Mouse (Mus musculus) midbrain, embryonic 15.5 days (tissue): ENCODE results near the gene Dcaf17. TPM values are rescaled to one million over a fixed set of nuclear protein-coding genes. Genes with fewer than 3 reads are reported as not detected.

Experiments
- ATAC-seq: fragments of 200-750 bp; cut with Nextera tagmentation; replicated peaks from 2 replicates; pipeline ENCODE4 v1.8.0; 2017; ENCODE audit warnings: moderate TSS enrichment
- H3K27ac ChIP-seq: fragments of 300-500 bp; sonication (generic); 2 replicates; pipeline ENCODE4 v1.5.1; 2015; ENCODE audit warnings: mild to moderate bottlenecking, inconsistent platforms
- H3K27me3 ChIP-seq: fragments of 300-500 bp; sonication (generic); replicated peaks from 2 replicates; pipeline ENCODE4 v1.6.1; 2015; ENCODE audit warnings: inconsistent platforms
- H3K36me3 ChIP-seq: fragments of 300-500 bp; sonication (generic); replicated peaks from 2 replicates; pipeline ENCODE4 v1.6.1; 2015; ENCODE audit warnings: inconsistent platforms
- H3K4me1 ChIP-seq: fragments of 300-500 bp; sonication (generic); 2 replicates; pipeline ENCODE4 v1.6.1; 2015; ENCODE audit warnings: inconsistent platforms
- H3K4me2 ChIP-seq: fragments of 300-500 bp; sonication (generic); 2 replicates; pipeline ENCODE4 v1.6.1; 2015; ENCODE audit warnings: inconsistent platforms, mild to moderate bottlenecking, moderate library complexity
- H3K4me3 ChIP-seq: fragments of 300-500 bp; sonication (generic); 2 replicates; pipeline ENCODE4 v1.5.1; 2015; ENCODE audit warnings: mild to moderate bottlenecking, inconsistent platforms
- H3K9ac ChIP-seq: fragments of 300-500 bp; sonication (generic); 2 replicates; pipeline ENCODE4 v1.6.1; 2015; ENCODE audit warnings: mild to moderate bottlenecking, inconsistent platforms
- H3K9me3 ChIP-seq: fragments of 300-500 bp; sonication (generic); 2 replicates; pipeline ENCODE4 v1.6.1; 2016; ENCODE audit warnings: inconsistent platforms
- WGBS: fragments of 180-500 bp; shearing (Covaris S2); methylation state at CpG from one replicate; pipeline ENCODE4 v1.1.7; 2015; ENCODE audit warnings: mixed read lengths; 5-methylcytosine and 5-hydroxymethylcytosine counted together
- polyA plus RNA-seq: library from polyadenylated mRNA; unstranded; fragments of >200 nt; fragmentation: Nextera tagmentation; extraction: Ambion mirVana; gene quantifications from 2 replicates; pipeline ENCODE4 v1.2.1, GENCODE M21; 2015

The Dcaf17 gene
- polyA plus RNA-seq, 1 experiment from 2014 or later: 32.9 TPM

GRCm38 (mm10) chr2:71073330-71073729 is 18.2 kb downstream of the Dcaf17 start:
- WGBS: 85% methylated on average over 3 of the region's 3 CpGs
- H3K4me2 ChIP-seq: no peak overlapping the region
- H3K9ac ChIP-seq: no peak overlapping the region
- no peak overlapping the region for H3K27ac ChIP-seq
- H3K4me1 ChIP-seq: no peaks in the 10 kb centered on the region
- no peaks in the 10 kb centered on the region for H3K9me3 ChIP-seq
- no peak overlapping the region for H3K4me3 ChIP-seq
- no peak for ATAC-seq
- no peaks in the 10 kb centered on the region for H3K36me3 ChIP-seq
- H3K27me3 ChIP-seq: no peaks in the 10 kb centered on the region

DNA sequence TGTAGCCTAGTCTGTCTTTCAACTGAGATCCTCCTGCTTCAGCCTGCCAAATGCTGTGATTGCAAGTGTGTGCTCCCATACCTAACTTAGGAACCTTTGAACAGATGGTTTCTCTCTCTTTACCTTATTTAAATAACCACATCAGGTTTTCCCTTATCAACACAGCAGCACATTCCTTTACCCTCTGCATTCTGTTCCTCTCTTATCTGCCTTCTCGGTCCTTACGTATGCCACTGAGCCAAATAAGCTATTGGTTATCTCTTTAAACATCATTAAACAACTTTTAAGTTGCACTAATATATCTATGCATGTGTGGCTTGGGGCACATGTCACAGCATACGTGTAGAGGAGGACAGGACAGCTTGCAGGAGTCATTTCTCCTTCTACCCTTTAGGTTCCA is 18.7 kb downstream of the Dcaf17 start:
- H3K27ac ChIP-seq: no peak overlapping the region
- 95% methylated on average over 3 of the region's 3 CpGs for WGBS
- H3K4me1 ChIP-seq: no peaks in the 10 kb centered on the region

GRCm38 (mm10) chr2:71082416-71082815 is 27.3 kb downstream of the Dcaf17 start:
- 0 out of 2 replicates have a peak, but pooled peaks cover 4% of the 10 kb centered on the region for H3K36me3 ChIP-seq
- no peaks in the 10 kb centered on the region for H3K27me3 ChIP-seq
- H3K4me2 ChIP-seq: no peak overlapping the region
- H3K9ac ChIP-seq: no peak overlapping the region
- no peaks in the 10 kb centered on the region for H3K9me3 ChIP-seq
- H3K4me3 ChIP-seq: no peak overlapping the region
- no peaks in the 10 kb centered on the region for H3K4me1 ChIP-seq
- ATAC-seq: no peak
- WGBS: 87% methylated on average over 7 of the region's 7 CpGs
- H3K27ac ChIP-seq: no peak overlapping the region

More for the DNA sequence above, 18.7 kb downstream of the Dcaf17 start:
- H3K36me3 ChIP-seq: no peaks in the 10 kb centered on the region
- no peak for ATAC-seq
- H3K27me3 ChIP-seq: no peaks in the 10 kb centered on the region
- H3K9me3 ChIP-seq: no peaks in the 10 kb centered on the region
- no peak overlapping the region for H3K4me2 ChIP-seq
- no peak overlapping the region for H3K9ac ChIP-seq
- no peak overlapping the region for H3K4me3 ChIP-seq

- no peaks in the 10 kb centered on the region for H3K9me3 ChIP-seq
- no peak for ATAC-seq
- no peak overlapping the region for H3K27ac ChIP-seq
- no peak overlapping the region for H3K4me2 ChIP-seq
- 0 out of 2 replicates have a peak, but pooled peaks cover 4% of the 10 kb centered on the region for H3K36me3 ChIP-seq
- H3K9ac ChIP-seq: no peak overlapping the region
- no peaks in the 10 kb centered on the region for H3K4me1 ChIP-seq
- 93% methylated on average over 6 of the region's 6 CpGs for WGBS
- H3K4me3 ChIP-seq: no peak overlapping the region
- no peaks in the 10 kb centered on the region for H3K27me3 ChIP-seq
Observed at GRCm38 (mm10) chr2:71083454-71084193, 28.5 kb downstream of the Dcaf17 start.

GRCm38 (mm10) chr2:71089766-71090165 is 34.6 kb downstream of the Dcaf17 start:
- Histone ChIP-seq H3K4me3 (no peak overlapping the region), H3K9me3 (no peaks in the 10 kb centered on the region), H3K9ac (no peak overlapping the region), H3K4me1 (no peaks in the 10 kb centered on the region), H3K27ac (no peak overlapping the region), H3K36me3 (peaks cover 11% of the 10 kb centered on the region), H3K4me2 (no peak overlapping the region), H3K27me3 (no peaks in the 10 kb centered on the region)
- ATAC-seq: no peak
- WGBS: 85% methylated on average over 3 of the region's 3 CpGs

DNA sequence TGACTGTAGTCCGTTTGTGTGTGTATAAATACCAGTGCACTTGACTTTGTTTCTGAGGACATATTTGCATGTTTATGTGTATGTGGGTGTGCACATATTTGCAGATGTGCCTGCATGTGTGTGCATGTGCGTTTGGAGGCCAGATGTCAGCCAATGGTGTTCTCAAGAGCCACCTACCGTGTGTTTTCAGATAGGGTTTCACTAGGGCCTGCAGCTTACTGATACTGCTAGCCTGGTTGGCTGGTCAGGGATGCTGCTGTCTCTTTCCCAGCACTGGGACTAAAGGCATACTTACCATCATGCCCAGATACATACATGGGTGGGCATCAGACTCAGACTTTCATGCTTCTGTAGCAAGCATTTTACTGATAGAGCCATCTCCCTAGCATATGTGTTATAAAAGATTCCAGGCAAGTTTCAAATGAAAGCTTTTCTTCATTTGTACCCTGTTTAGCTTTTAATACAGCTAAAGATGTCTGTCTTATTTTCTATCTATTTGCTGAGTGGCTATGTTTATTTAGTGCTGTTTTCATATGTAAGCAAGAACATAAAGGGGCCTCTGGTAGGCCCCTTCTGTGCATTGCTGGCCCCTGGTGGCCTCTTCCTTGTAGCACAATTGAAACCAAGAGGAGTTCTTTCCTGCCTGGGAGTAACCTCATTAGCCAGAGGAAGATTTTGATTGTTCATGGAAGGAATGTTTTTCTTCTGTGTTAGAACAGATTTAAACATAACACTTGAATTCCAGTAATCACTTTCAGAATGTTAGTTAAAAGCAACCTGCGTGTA is 35.7 kb downstream of the Dcaf17 start:
- Histone ChIP-seq H3K9ac (no peak overlapping the region), H3K4me1 (no peaks in the 10 kb centered on the region), H3K4me3 (no peak overlapping the region), H3K4me2 (no peak overlapping the region), H3K27ac (no peak overlapping the region), H3K27me3 (no peaks in the 10 kb centered on the region), H3K36me3 (peaks cover 11% of the 10 kb centered on the region), H3K9me3 (no peaks in the 10 kb centered on the region)
- 88% methylated on average over 4 of the region's 4 CpGs for WGBS
- no peak for ATAC-seq

DNA sequence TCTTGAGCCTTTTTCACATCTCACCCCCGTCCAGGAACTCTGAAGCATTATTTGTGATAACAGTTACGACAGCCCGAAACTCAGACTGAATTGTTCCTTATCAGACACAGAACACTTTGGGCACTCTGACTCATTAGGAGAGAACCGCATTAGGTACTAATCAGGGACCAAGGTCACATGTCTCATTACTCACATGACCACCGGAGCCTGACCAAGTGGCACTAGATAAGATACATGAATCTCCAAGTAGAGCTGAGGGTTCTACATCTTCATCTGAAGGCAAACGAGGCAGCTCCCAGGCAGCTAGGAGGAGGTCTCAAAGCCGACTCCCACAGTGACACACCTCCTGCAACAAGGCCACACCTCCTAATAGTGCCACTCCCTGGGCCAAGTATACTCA is 41.0 kb downstream of the Dcaf17 start:
- ATAC-seq: no peak
- no peaks in the 10 kb centered on the region for H3K27me3 ChIP-seq
- H3K9ac ChIP-seq: no peak overlapping the region
- H3K4me1 ChIP-seq: no peaks in the 10 kb centered on the region
- no peak overlapping the region for H3K4me2 ChIP-seq
- 86% methylated on average over 7 of the region's 7 CpGs for WGBS
- H3K27ac ChIP-seq: no peak overlapping the region
- peaks cover 3% of the 10 kb centered on the region; the same call in 1 of the 2 replicates for H3K36me3 ChIP-seq
- no peak overlapping the region for H3K4me3 ChIP-seq
- no peaks in the 10 kb centered on the region for H3K9me3 ChIP-seq

DNA sequence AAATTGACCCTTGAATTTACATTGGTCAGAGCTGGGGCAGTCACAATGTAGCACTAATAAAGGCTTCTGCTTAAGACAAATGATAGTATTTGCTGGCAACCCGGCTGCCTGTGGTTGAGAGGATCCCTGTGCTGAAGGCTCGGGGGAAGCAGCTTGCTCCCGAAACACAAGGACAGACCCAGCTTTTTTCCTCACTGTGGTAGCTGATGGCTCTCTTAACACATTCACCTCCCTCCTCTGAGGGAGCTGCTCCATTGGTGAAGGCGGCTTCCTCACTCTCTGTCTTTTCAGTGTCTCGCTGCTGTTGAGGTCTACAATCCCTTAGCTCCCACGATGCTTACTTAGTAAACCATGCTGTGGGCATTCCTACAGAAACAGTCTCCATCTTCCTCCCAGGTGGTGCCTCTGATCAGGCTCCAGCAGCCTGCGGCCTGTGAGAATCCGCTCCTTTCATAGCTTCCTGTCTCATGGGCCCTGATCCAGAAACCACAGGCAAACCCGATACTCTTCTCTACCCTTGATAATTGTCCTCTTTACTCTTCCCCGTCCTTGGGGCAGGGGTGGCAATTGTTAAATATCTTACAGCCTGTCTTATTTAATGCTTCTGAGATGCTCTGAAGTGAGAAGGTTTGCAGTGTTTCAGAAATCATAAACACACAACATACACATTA is 47.6 kb downstream of the Dcaf17 start:
- ATAC-seq: no peak
- peaks cover 3% of the 10 kb centered on the region; the same call in 1 of the 2 replicates for H3K36me3 ChIP-seq
- no peaks in the 10 kb centered on the region for H3K27me3 ChIP-seq
- no peak overlapping the region for H3K27ac ChIP-seq
- no peak overlapping the region for H3K4me3 ChIP-seq
- H3K9me3 ChIP-seq: no peaks in the 10 kb centered on the region
- WGBS: 84% methylated on average over 10 of the region's 10 CpGs
- H3K4me2 ChIP-seq: no peak overlapping the region
- no peaks in the 10 kb centered on the region for H3K4me1 ChIP-seq
- H3K9ac ChIP-seq: no peak overlapping the region

DNA sequence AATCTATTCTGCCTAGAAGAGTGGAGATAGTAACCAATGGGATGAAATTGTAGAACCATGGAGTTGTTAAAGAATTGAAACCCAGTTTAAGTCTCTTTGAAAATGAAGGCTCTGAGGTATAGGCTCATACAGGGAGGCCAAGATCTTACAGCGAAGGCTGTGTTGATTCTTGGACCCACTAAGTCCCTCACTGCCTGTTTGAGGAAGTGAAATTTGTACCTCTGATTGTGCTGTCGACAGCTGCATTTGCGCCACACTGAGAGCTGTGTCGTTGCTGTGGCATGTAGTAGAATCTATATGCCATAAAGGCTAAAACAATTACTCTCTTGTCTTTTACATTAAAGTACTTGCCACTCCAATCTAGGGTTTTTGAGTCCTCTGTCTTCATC is 48.2 kb downstream of the Dcaf17 start:
- no peak overlapping the region for H3K4me2 ChIP-seq
- H3K36me3 ChIP-seq: peaks cover 3% of the 10 kb centered on the region; the same call in 1 of the 2 replicates
- no peak for ATAC-seq
- no peaks in the 10 kb centered on the region for H3K4me1 ChIP-seq
- WGBS: 87% methylated on average over 4 of the region's 4 CpGs
- H3K4me3 ChIP-seq: no peak overlapping the region
- H3K9me3 ChIP-seq: no peaks in the 10 kb centered on the region
- H3K27me3 ChIP-seq: no peaks in the 10 kb centered on the region
- H3K27ac ChIP-seq: no peak overlapping the region
- no peak overlapping the region for H3K9ac ChIP-seq

GRCm38 (mm10) chr2:71104696-71105095 is 49.6 kb downstream of the Dcaf17 start:
- peaks cover 3% of the 10 kb centered on the region; the same call in 1 of the 2 replicates for H3K36me3 ChIP-seq
- H3K4me1 ChIP-seq: no peaks in the 10 kb centered on the region
- ATAC-seq: no peak
- H3K4me3 ChIP-seq: no peak overlapping the region
- H3K27me3 ChIP-seq: no peaks in the 10 kb centered on the region
- 71% methylated on average over 3 of the region's 3 CpGs for WGBS
- no peak overlapping the region for H3K9ac ChIP-seq
- no peak overlapping the region for H3K4me2 ChIP-seq
- H3K27ac ChIP-seq: no peak overlapping the region
- no peaks in the 10 kb centered on the region for H3K9me3 ChIP-seq

DNA sequence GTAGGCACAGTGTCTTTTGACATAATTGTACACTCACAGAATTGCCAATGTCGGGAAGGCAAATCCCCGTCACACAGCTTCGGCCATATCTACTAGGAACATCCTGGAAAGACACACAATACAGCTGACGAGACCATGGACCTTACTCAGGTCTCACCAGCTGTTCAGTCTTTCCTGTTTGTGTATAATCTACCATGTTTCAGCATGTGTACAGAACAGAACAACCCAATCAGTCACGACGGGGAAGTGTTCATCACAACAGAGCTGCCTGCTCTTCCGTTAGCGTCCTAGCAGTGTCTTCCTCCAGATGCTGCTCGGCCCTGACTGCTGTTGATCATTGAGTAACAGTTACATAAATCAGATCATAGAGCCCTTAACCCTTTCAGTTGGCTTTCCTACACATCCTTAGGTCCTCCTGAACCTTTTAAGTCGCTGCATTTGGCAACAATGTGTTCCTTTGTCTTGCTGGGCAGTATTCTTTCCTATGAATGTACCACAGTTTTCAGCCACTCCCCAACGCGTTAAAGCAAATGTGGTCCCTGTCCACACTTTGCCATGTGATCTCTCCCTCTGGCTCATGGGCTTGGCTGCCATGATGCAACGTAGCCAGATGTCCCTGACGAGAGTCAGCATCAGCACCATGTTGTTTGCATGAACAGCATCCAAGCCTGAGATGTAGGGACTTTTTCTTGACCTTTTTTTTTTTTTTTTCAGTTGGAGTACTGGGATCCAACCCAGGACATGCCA is 50.5 kb downstream of the Dcaf17 start:
- H3K4me3 ChIP-seq: no peak overlapping the region
- peaks cover under 1% of the 10 kb centered on the region; the same call in 1 of the 2 replicates for H3K36me3 ChIP-seq
- no peak overlapping the region for H3K4me2 ChIP-seq
- H3K4me1 ChIP-seq: no peaks in the 10 kb centered on the region
- whole genome bisulfite sequencing: 83% methylated on average over 14 of the region's 14 CpGs
- H3K9ac ChIP-seq: no peak overlapping the region
- H3K27me3 ChIP-seq: no peaks in the 10 kb centered on the region
- H3K27ac ChIP-seq: no peak overlapping the region
- H3K9me3 ChIP-seq: no peaks in the 10 kb centered on the region
- ATAC-seq: no peak

- no peaks in the 10 kb centered on the region for H3K4me1 ChIP-seq
- WGBS: 81% methylated on average over 2 of the region's 2 CpGs
- no peaks in the 10 kb centered on the region for H3K36me3 ChIP-seq
- ATAC-seq: no peak
- no peaks in the 10 kb centered on the region for H3K9me3 ChIP-seq
- H3K9ac ChIP-seq: no peak overlapping the region
- no peaks in the 10 kb centered on the region for H3K27me3 ChIP-seq
- H3K4me3 ChIP-seq: no peak overlapping the region
- no peak overlapping the region for H3K27ac ChIP-seq
- H3K4me2 ChIP-seq: no peak overlapping the region
Observed at GRCm38 (mm10) chr2:71107225-71107624, 52.1 kb downstream of the Dcaf17 start.
